Mouse (Mus musculus) bone marrow macrophage, adult 2 months (primary cell): ENCODE measurements at regions not wholly inside any gene's neighbourhood (a gene's known extent, or its start where the extent isn't known, plus 50 kb on each side); places are given as distances from the start of the nearest gene placed in this dataset.

ENCODE experiments used
- H3K27ac ChIP-seq: 2 replicates; pipeline ENCODE4 v1.5.1; 2012; ENCODE audit warnings: low read depth, low read length; ENCODE audit not compliant: insufficient read depth
- H3K4me1 ChIP-seq: 2 replicates; pipeline ENCODE4 v1.6.1; 2012; ENCODE audit warnings: low read length; ENCODE audit not compliant: control insufficient read depth, insufficient read depth
- H3K4me3 ChIP-seq: 2 replicates; pipeline ENCODE4 v1.5.1; 2012; ENCODE audit warnings: mild to moderate bottlenecking, low read length, moderate library complexity; ENCODE audit not compliant: insufficient read depth
- CTCF ChIP-seq: IDR thresholded peaks from 2 replicates; pipeline ENCODE4 v1.5.1; 2012; ENCODE audit warnings: low read depth, mild to moderate bottlenecking, low read length, moderate library complexity
- POLR2A ChIP-seq: IDR thresholded peaks from 2 replicates; pipeline ENCODE4 v1.6.1; 2012; ENCODE audit warnings: mild to moderate bottlenecking, low read depth, low read length, borderline replicate concordance

- Histone ChIP-seq H3K27ac (no peak overlapping the region), H3K4me3 (no peak overlapping the region), H3K4me1 (peaks cover 25% of the 10 kb centered on the region)
- no peak for TF ChIP-seq POLR2A
- TF ChIP-seq CTCF: no peak
These were observed 197.8 kb downstream of the Ly86 start for GRCm38 (mm10) chr13:37542744-37543196.

GRCm38 (mm10) chr13:37543788-37544187, 198.8 kb downstream of the Ly86 start:
- no peak overlapping the region for H3K4me3 ChIP-seq
- TF ChIP-seq POLR2A: no peak
- no peak for TF ChIP-seq CTCF
- no peak overlapping the region for H3K27ac ChIP-seq
- peaks cover 34% of the 10 kb centered on the region for H3K4me1 ChIP-seq

DNA sequence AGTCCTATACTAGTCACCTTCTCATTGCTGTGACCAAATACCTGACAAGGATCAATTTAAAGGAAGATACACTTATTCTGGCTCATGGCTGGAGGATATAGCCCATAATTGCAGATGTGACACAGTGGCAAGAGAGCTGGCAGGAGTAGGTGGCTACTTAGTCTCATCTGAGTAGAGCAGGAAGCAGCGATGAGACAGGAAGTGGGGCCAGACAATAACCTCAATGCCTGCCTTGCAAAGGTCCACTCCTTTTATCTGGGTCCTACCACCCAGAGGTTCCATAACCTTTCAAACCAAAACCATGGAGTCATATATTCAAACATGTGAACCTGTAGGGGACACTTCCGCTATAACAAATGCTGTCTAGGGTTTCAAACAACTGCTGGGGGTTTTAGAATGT, 199.7 kb downstream of the Ly86 start:
- H3K4me1 ChIP-seq: peaks cover 34% of the 10 kb centered on the region
- H3K27ac ChIP-seq: no peak overlapping the region
- TF ChIP-seq POLR2A (no peak), CTCF (no peak)
- no peak overlapping the region for H3K4me3 ChIP-seq

DNA sequence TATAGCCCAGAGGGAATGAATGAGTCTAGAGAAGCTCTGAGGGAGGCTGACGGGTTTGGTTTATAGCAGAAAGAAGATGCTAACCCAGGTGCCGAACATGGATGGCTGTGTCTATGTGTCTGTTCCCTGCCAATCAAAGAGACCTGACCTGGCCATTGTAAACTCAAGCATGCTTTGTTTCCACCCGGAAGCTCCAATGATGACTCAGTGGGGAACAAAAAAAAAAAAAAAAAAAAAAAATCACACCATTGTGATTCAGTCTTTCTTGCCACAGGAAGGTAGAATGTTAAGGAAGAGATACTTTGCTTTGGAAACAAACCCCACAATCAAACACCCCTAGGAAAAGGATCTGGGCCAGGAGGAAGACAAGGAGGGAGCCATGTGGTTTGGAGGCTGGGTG, 201.5 kb downstream of the Ly86 start:
- no peak overlapping the region for H3K27ac ChIP-seq
- no peak overlapping the region for H3K4me3 ChIP-seq
- TF ChIP-seq CTCF: no peak
- TF ChIP-seq POLR2A: no peak
- H3K4me1 ChIP-seq: peaks cover 34% of the 10 kb centered on the region

- peaks cover 29% of the 10 kb centered on the region for H3K4me1 ChIP-seq
- no peak overlapping the region for H3K27ac ChIP-seq
- TF ChIP-seq CTCF: no peak
- no peak for TF ChIP-seq POLR2A
- no peak overlapping the region for H3K4me3 ChIP-seq
These were observed 205.6 kb downstream of the Ly86 start for GRCm38 (mm10) chr13:37550584-37550983.

GRCm38 (mm10) chr13:37553392-37553791, 208.4 kb downstream of the Ly86 start:
- TF ChIP-seq POLR2A: no peak
- TF ChIP-seq CTCF: no peak
- Histone ChIP-seq H3K4me1 (peaks cover 13% of the 10 kb centered on the region), H3K4me3 (no peak overlapping the region), H3K27ac (no peak overlapping the region)

- Histone ChIP-seq H3K4me3 (no peak overlapping the region), H3K4me1 (peaks cover 16% of the 10 kb centered on the region), H3K27ac (no peak overlapping the region)
- TF ChIP-seq POLR2A (no peak), CTCF (no peak)
These were observed 212.2 kb downstream of the Ly86 start for GRCm38 (mm10) chr13:37557183-37557582.

DNA sequence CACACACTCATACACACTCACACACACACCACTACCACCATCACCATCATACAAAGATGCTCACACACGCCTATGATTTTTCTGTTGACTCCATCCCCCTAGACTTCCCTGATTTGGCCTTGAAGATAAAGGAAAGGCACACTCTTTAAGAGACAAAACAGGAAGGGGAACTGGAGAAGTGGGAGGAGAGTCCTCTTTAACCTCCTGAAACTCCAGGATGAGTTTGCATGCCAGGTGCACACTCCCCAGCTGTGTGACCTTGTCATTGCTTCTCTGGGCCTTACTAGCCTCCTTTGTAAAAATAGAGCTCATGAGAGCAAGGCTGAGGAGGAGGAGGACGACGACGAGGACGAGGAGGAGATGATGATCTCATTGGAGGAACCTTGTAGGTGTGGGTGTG, 212.8 kb downstream of the Ly86 start:
- Histone ChIP-seq H3K27ac (no peak overlapping the region), H3K4me1 (peaks cover 19% of the 10 kb centered on the region), H3K4me3 (no peak overlapping the region)
- TF ChIP-seq CTCF (no peak), POLR2A (no peak)

DNA sequence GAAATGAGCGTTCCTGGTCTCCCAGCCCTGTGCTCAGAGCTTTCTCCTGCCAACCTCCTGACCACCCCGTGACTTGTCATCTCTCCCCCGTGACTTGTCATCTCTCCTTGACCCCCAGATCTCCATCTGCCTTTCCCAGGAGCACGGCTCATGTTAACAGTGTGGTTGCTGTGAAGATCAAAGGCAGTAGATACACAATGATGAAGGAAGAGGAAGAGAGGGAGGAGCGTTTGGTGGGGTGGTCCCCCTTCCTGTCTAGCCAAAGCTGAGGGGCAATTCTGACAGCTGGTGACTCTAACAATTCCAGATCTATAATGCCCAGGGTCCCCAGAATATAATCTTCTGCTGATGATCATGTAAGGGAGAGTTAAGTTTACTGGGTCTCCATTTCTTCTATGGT, 214.0 kb downstream of the Ly86 start:
- peaks cover 23% of the 10 kb centered on the region for H3K4me1 ChIP-seq
- no peak overlapping the region for H3K27ac ChIP-seq
- TF ChIP-seq CTCF: no peak
- no peak for TF ChIP-seq POLR2A
- H3K4me3 ChIP-seq: no peak overlapping the region

DNA sequence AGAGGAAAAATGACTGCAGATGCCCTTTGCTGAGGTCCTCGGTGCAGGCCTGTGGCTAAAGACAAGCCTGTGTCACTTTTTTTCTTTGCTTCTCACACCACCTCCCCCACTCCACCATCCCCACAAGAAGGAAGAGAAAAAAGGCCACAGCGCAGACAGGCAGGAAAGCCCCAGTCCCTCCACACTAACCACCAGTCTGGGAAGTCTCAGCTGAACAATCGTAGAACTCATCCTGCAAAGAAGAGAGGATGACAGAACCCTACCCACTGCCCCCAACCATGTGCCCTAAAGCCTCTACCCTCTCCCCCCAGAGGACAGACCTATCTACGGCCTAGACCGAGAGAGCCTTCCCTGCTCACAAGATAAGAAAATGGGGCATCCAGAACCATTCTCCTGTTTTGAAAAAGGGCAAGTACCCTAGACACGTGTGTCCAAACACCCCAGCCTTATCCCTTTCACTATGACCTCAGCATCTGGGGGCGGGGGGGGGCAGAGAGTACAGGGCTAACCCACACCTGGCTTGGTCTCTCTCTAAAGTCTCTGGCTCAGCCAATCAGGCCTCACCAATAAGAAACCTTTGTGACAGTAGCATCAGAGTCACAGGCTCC, 214.8 kb downstream of the Ly86 start:
- no peak overlapping the region for H3K27ac ChIP-seq
- H3K4me1 ChIP-seq: peaks cover 25% of the 10 kb centered on the region
- TF ChIP-seq POLR2A: no peak
- no peak for TF ChIP-seq CTCF
- no peak overlapping the region for H3K4me3 ChIP-seq

DNA sequence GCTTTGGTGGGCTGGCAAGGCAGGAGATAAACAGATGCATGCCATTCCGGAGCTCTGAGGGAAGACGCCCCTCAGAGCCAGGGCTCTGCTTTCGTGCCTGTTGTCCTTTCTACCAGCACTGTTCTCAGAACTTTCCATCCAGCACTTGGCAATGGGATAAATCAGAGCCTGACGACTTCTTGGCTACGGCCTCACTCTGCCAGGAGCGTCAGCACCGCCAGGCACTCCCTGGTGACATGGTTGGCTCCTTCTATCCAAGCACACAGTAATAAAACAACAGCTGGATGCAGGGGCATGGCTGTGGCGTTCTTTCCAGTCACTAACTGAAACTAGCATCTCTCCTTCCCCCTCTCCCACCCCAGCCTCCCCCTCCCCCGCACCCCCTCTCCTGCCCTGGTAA, 215.4 kb downstream of the Ly86 start:
- Histone ChIP-seq H3K4me3 (no peak overlapping the region), H3K27ac (no peak overlapping the region), H3K4me1 (peaks cover 25% of the 10 kb centered on the region)
- TF ChIP-seq CTCF (no peak), POLR2A (no peak)
